Mouse (Mus musculus) stomach, postnatal 0 days (tissue): ENCODE results near the gene Hk1.

Source experiments
- CTCF ChIP-seq: IDR thresholded peaks from 2 replicates; pipeline ENCODE4 v1.5.1; 2016; ENCODE audit warnings: antibody characterized with exemption, low read depth, mild to moderate bottlenecking, moderate library complexity
- EP300 ChIP-seq: optimal IDR thresholded peaks from 2 replicates; pipeline ENCODE3; 2016; ENCODE audit warnings: antibody characterized with exemption

DNA sequence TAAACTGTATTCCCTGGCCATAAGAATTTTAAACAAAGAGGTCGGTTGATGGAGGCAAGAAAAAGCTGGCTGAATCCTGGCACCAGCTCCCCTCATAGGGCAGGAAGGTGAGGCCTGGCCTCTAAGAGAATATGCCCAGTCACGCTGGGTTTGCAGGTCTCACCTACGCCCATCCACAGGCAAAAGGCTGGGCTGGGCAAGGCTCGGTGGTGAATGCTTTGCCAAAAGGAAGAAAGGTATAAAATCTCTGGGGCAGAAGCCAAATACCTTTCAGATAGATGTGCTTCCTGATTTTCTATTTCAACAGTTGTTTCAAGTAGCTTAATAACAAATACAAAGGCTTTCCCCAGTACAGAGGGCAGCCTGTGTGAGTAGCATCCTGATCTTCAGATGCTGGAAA, 100.0 kb downstream of the Hk1 start:
- no peak for TF ChIP-seq CTCF
- TF ChIP-seq EP300: no peak
